Mouse (Mus musculus) heart, embryonic 11.5 days (tissue): ENCODE results near the gene Maea. TPM values are rescaled to one million over a fixed set of nuclear protein-coding genes. Genes with fewer than 3 reads are reported as not detected.
"Not testable (repeated sequence)": the region's sequence is repeated elsewhere in the genome, so short reads cannot be mapped to it uniquely, and the experiment has no call there.

Experiments used
- ATAC-seq: fragments of 200-750 bp; cut with Nextera tagmentation; replicated peaks from 2 replicates; pipeline ENCODE4 v1.8.0; 2017; ENCODE audit warnings: moderate library complexity; ENCODE audit not compliant: insufficient number of reproducible peaks, low FRiP score, low TSS enrichment
- H3K27ac ChIP-seq: fragments of 300-500 bp; sonication (generic); 2 replicates; pipeline ENCODE4 v1.5.1; 2014; ENCODE audit warnings: mild to moderate bottlenecking, low read depth, low read length
- H3K27me3 ChIP-seq: fragments of 300-500 bp; sonication (generic); 2 replicates; pipeline ENCODE4 v1.6.1; 2014; ENCODE audit warnings: mild to moderate bottlenecking, low read length, mixed read lengths; ENCODE audit not compliant: control insufficient read depth, insufficient read depth
- H3K36me3 ChIP-seq: fragments of 300-500 bp; sonication (generic); 2 replicates; pipeline ENCODE4 v1.6.1; 2014; ENCODE audit warnings: mild to moderate bottlenecking, low read length, moderate library complexity, mixed read lengths; ENCODE audit not compliant: control insufficient read depth, insufficient read depth
- H3K4me1 ChIP-seq: fragments of 300-500 bp; sonication (generic); 2 replicates; pipeline ENCODE4 v1.6.1; 2014; ENCODE audit warnings: low read length; ENCODE audit not compliant: control insufficient read depth, insufficient read depth
- H3K4me2 ChIP-seq: fragments of 300-500 bp; sonication (generic); 2 replicates; pipeline ENCODE4 v1.6.1; 2014; ENCODE audit warnings: mild to moderate bottlenecking, moderate library complexity
- H3K4me3 ChIP-seq: fragments of 300-500 bp; sonication (generic); 2 replicates; pipeline ENCODE4 v1.5.1; 2014; ENCODE audit warnings: low read depth, low read length
- H3K9ac ChIP-seq: fragments of 300-500 bp; sonication (generic); 2 replicates; pipeline ENCODE4 v1.6.1; 2014; ENCODE audit warnings: mild to moderate bottlenecking, low read depth, low read length, moderate library complexity
- H3K9me3 ChIP-seq: fragments of 300-500 bp; sonication (generic); replicated peaks from 2 replicates; pipeline ENCODE4 v1.6.1; 2016; ENCODE audit warnings: low read length; ENCODE audit not compliant: control insufficient read depth
- WGBS: fragments of 180-500 bp; shearing (Covaris S2); extraction: QIAGEN DNeasy Blood & Tissue Kit; methylation state at CpG from one replicate; pipeline ENCODE4 v1.1.7; 2014; ENCODE audit not compliant: insufficient replicate concordance; 5-methylcytosine and 5-hydroxymethylcytosine counted together
- polyA plus RNA-seq: library from polyadenylated mRNA; unstranded; fragments of >200 nt; fragmentation: Nextera tagmentation; extraction: Ambion mirVana; gene quantifications from 2 replicates; pipeline ENCODE4 v1.2.1, GENCODE M21; 2014

Maea gene
- polyA plus RNA-seq, 1 experiment from 2014 or later = 124 TPM

DNA sequence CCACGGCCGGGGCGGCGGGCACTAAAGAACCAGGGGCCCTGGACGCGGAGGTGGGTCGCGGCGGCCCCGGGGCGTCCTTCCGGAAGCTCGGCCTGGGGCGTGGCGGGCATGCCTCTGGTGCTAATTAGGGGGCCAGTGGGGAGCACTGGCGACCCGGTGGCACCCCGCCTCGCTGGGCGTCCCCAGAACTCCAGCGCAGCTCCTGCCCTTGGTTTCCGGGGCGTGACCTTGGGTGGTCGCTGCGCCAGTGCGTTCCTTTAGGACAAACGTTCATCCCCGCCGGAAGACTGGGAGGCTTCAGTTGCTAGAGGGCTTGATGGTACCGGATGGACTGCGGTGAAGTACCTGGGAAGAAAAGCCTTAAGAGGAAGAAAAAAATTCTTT is 660 bp downstream of the Maea start:
- WGBS = 0% methylated on average over 18 of the region's 31 CpGs
- Histone ChIP-seq H3K9ac (peak overlapping the region; percentile 96), H3K36me3 (0 out of 2 replicates have a peak, but pooled peaks cover 3% of the 10 kb centered on the region), H3K4me2 (peak overlapping the region; percentile 81), H3K4me3 (peak overlapping the region; percentile 100), H3K4me1 (peaks cover 10% of the 10 kb centered on the region), H3K27me3 (no peaks in the 10 kb centered on the region), H3K27ac (peak overlapping the region; percentile 93), H3K9me3 (no peaks in the 10 kb centered on the region)
- 0 out of 2 replicates have a peak, but pooled peaks have one; percentile 3 for ATAC-seq

GRCm38 (mm10) chr5:33337206-33337605 is 1.9 kb downstream of the Maea start:
- H3K27ac ChIP-seq = no peak overlapping the region
- H3K9ac ChIP-seq = 0 out of 2 replicates have a peak overlapping the region, but pooled peaks have one; percentile 36
- ATAC-seq = no peak
- no peaks in the 10 kb centered on the region for H3K9me3 ChIP-seq
- H3K4me2 ChIP-seq = peak overlapping the region; percentile 81
- H3K4me3 ChIP-seq = 0 out of 2 replicates have a peak overlapping the region, but pooled peaks have one; percentile 100
- 0 out of 2 replicates have a peak, but pooled peaks cover 3% of the 10 kb centered on the region for H3K36me3 ChIP-seq
- WGBS = 57% methylated on average over 8 of the region's 8 CpGs
- no peaks in the 10 kb centered on the region for H3K27me3 ChIP-seq
- H3K4me1 ChIP-seq = peaks cover 10% of the 10 kb centered on the region

DNA sequence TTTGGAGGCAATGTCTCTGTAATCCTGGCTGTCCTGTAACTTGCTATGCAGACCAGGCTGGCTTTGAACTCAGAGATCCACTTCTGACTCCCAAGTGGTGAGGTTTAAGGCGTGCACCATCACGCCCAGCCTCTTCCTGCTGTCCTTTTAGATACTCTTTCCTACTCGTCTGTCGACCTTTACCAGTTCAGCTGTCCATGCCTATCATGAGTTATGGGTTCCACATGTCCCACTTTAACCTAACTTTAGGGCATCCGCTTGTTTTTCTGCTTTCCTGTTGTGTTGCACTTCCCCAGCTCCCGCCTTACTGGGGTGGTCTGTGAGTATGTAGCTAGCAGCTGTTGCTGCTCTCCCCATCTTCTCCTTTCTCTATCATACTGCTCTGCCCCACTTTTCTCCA is 5.9 kb downstream of the Maea start:
- Histone ChIP-seq H3K9ac (no peak overlapping the region), H3K4me2 (no peak overlapping the region), H3K36me3 (0 out of 2 replicates have a peak, but pooled peaks cover 3% of the 10 kb centered on the region), H3K27me3 (no peaks in the 10 kb centered on the region), H3K27ac (no peak overlapping the region), H3K4me3 (no peak overlapping the region), H3K9me3 (no peaks in the 10 kb centered on the region), H3K4me1 (peaks cover 16% of the 10 kb centered on the region)
- no peak for ATAC-seq
- WGBS = 84% methylated on average over 6 of the region's 6 CpGs

- ATAC-seq, H3K4me1 ChIP-seq, H3K9me3 ChIP-seq, H3K9ac ChIP-seq, H3K4me2 ChIP-seq, H3K27ac ChIP-seq, H3K4me3 ChIP-seq, H3K36me3 ChIP-seq, H3K27me3 ChIP-seq: not testable (repeated sequence)
- WGBS = 69% methylated on average over 3 of the region's 3 CpGs
These were observed 6.9 kb downstream of the Maea start for GRCm38 (mm10) chr5:33342248-33342647.

- H3K4me2 ChIP-seq = no peak overlapping the region
- no peaks in the 10 kb centered on the region for H3K27me3 ChIP-seq
- no peak overlapping the region for H3K9ac ChIP-seq
- H3K36me3 ChIP-seq = 0 out of 2 replicates have a peak, but pooled peaks cover 3% of the 10 kb centered on the region
- no peak for ATAC-seq
- no peaks in the 10 kb centered on the region for H3K9me3 ChIP-seq
- no peak overlapping the region for H3K4me3 ChIP-seq
- peaks cover 10% of the 10 kb centered on the region for H3K4me1 ChIP-seq
- H3K27ac ChIP-seq = no peak overlapping the region
These were observed 7.5 kb downstream of the Maea start for GRCm38 (mm10) chr5:33342821-33343220.

DNA sequence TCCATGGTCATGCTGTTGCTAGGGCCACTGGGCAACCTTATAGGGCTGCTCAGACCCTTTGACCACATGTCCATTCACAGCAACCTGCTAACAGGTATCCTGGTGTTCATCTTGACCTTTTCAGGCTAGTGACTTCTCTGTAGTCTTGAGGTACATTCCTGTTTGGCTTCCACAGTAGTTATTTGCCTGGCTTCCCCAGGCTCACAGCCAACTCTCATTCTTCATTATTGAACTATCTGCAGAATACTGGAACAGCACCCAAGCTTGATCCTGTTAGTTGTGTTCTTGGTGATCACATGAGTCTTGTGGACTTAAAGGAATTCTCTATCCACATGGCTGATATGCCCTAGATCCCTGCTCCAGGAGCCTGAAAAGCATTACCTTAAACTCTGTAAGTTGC is 8.3 kb downstream of the Maea start:
- peaks cover 10% of the 10 kb centered on the region for H3K4me1 ChIP-seq
- H3K9ac ChIP-seq = no peak overlapping the region
- no peak for ATAC-seq
- H3K4me2 ChIP-seq = no peak overlapping the region
- H3K9me3 ChIP-seq = no peaks in the 10 kb centered on the region
- no peak overlapping the region for H3K4me3 ChIP-seq
- no peak overlapping the region for H3K27ac ChIP-seq
- no peaks in the 10 kb centered on the region for H3K27me3 ChIP-seq
- H3K36me3 ChIP-seq = no peaks in the 10 kb centered on the region

DNA sequence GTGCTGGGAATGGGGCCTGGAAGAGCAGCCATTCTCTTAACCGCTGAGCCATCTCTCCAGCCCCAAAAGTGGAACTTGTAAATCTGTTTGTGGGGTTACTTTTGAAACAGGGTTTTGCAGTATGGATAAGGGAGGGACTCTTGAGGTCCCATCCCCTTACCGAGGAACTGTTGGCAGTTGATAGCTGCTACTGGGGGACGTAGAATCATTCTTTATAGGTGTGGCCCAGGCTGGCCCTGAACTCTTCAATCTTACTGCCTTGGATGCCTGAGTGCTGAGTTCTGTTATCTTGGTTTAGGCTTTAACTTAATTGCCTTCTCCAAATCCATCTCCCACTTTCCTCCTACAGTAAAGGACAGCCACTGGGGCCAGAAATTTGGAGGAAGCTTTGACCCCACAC is 8.8 kb downstream of the Maea start:
- no peaks in the 10 kb centered on the region for H3K9me3 ChIP-seq
- peaks cover 10% of the 10 kb centered on the region for H3K4me1 ChIP-seq
- no peak overlapping the region for H3K4me3 ChIP-seq
- H3K4me2 ChIP-seq = no peak overlapping the region
- H3K27me3 ChIP-seq = no peaks in the 10 kb centered on the region
- no peak for ATAC-seq
- 71% methylated on average over 3 of the region's 3 CpGs for WGBS
- no peaks in the 10 kb centered on the region for H3K36me3 ChIP-seq
- H3K9ac ChIP-seq = no peak overlapping the region
- no peak overlapping the region for H3K27ac ChIP-seq

GRCm38 (mm10) chr5:33347620-33348019 is 12.3 kb downstream of the Maea start:
- no peaks in the 10 kb centered on the region for H3K36me3 ChIP-seq
- H3K27me3 ChIP-seq = no peaks in the 10 kb centered on the region
- peaks cover 15% of the 10 kb centered on the region for H3K4me1 ChIP-seq
- no peak overlapping the region for H3K4me2 ChIP-seq
- H3K9ac ChIP-seq = no peak overlapping the region
- ATAC-seq = no peak
- no peaks in the 10 kb centered on the region for H3K9me3 ChIP-seq
- 57% methylated on average over 3 of the region's 3 CpGs for WGBS
- H3K27ac ChIP-seq = no peak overlapping the region
- H3K4me3 ChIP-seq = no peak overlapping the region

DNA sequence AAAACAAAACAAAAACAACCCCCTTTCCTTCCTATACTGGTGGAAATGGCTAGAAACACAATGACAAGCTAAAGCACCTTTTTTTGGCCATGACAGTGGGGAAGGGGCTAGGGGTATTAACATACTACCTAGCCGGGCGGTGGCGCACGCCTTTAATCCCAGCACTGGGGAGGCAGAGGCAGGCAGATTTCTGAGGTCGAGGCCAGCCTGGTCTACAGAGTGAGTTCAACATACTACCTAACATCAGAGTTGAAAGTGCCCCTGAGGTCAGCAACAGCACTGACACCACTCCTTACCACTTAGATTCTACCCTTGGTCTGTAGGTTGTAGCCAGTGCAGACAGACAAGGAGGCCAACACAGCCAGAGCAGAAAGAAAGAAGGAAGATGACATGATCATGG is 13.9 kb downstream of the Maea start:
- no peak overlapping the region for H3K4me2 ChIP-seq
- no peak overlapping the region for H3K9ac ChIP-seq
- 95% methylated on average over 5 of the region's 5 CpGs for WGBS
- no peak overlapping the region for H3K4me3 ChIP-seq
- peaks cover 13% of the 10 kb centered on the region for H3K4me1 ChIP-seq
- no peaks in the 10 kb centered on the region for H3K9me3 ChIP-seq
- no peaks in the 10 kb centered on the region for H3K27me3 ChIP-seq
- no peak for ATAC-seq
- no peak overlapping the region for H3K27ac ChIP-seq
- no peaks in the 10 kb centered on the region for H3K36me3 ChIP-seq
